Mouse (Mus musculus) olfactory bulb, adult 2 months (tissue): ENCODE results near the gene Otud3. TPM values are rescaled to one million over a fixed set of nuclear protein-coding genes. Genes with fewer than 3 reads are reported as not detected.
A peak's percentile ranks its signal among the peaks of the same experiment; 100 is the strongest.

Experiments
- H3K27ac ChIP-seq: fragments of 200-500 bp; 2 replicates; pipeline ENCODE4 v1.5.1; 2012; ENCODE audit warnings: low read depth, low read length; ENCODE audit not compliant: insufficient read depth
- H3K4me1 ChIP-seq: fragments of 200-500 bp; 2 replicates; pipeline ENCODE4 v1.6.1; 2012; ENCODE audit warnings: low read length; ENCODE audit not compliant: control insufficient read depth, insufficient read depth
- H3K4me3 ChIP-seq: fragments of 200-500 bp; 2 replicates; pipeline ENCODE4 v1.5.1; 2012; ENCODE audit warnings: mild to moderate bottlenecking, low read depth, low read length, moderate library complexity; ENCODE audit not compliant: insufficient read depth
- CTCF ChIP-seq: fragments of 200-500 bp; IDR thresholded peaks from 2 replicates; pipeline ENCODE4 v1.5.1; 2012; ENCODE audit warnings: low read depth, mild to moderate bottlenecking, low read length, moderate library complexity; ENCODE audit not compliant: insufficient read depth
- POLR2A ChIP-seq: fragments of 200-500 bp; IDR thresholded peaks from 2 replicates; pipeline ENCODE4 v1.6.1; 2012; ENCODE audit warnings: mild to moderate bottlenecking, low read depth, low read length, moderate library complexity; ENCODE audit not compliant: insufficient read depth
- WGBS: fragments of 180-500 bp; shearing (Covaris S2); methylation state at CpG from one replicate; pipeline ENCODE4 v1.1.7; 2018; 5-methylcytosine and 5-hydroxymethylcytosine counted together
- polyA plus RNA-seq: library from polyadenylated mRNA; stranded (reverse); fragments of >200 nt; gene quantifications from 2 replicates; pipeline ENCODE4 v1.2.4, GENCODE M21; 2012; ENCODE audit warnings: low replicate concordance; ENCODE audit not compliant: missing spikeins, insufficient read depth, insufficient read length

Otud3 gene
- polyA plus RNA-seq, 1 experiment, result not detected

- H3K4me3 ChIP-seq, result peak overlapping the region; percentile 28; the same call in 1 of the 2 replicates
- WGBS, result 2% methylated on average over 13 of the region's 13 CpGs
- TF ChIP-seq POLR2A (no peak), CTCF (peak; percentile 53; the same call in 1 of the 2 replicates)
- no peak overlapping the region for H3K27ac ChIP-seq
- peaks cover 11% of the 10 kb centered on the region for H3K4me1 ChIP-seq
Observed at GRCm38 (mm10) chr4:138859728-138860127, 54.0 kb downstream of the Otud3 start.

- peaks cover 11% of the 10 kb centered on the region for H3K4me1 ChIP-seq
- 19% methylated on average over 9 of the region's 9 CpGs for WGBS
- no peak overlapping the region for H3K27ac ChIP-seq
- TF ChIP-seq CTCF, result no peak
- no peak for TF ChIP-seq POLR2A
- peak overlapping the region; percentile 28; the same call in 1 of the 2 replicates for H3K4me3 ChIP-seq
Observed at GRCm38 (mm10) chr4:138859245-138859644, 54.5 kb downstream of the Otud3 start.

GRCm38 (mm10) chr4:138858446-138858845 lies 55.3 kb downstream of the Otud3 start:
- Histone ChIP-seq H3K27ac (no peak overlapping the region), H3K4me1 (peaks cover 11% of the 10 kb centered on the region), H3K4me3 (no peak overlapping the region)
- no peak for TF ChIP-seq CTCF
- TF ChIP-seq POLR2A, result no peak
- 77% methylated on average over 15 of the region's 15 CpGs for WGBS

GRCm38 (mm10) chr4:138857576-138857975 lies 56.2 kb downstream of the Otud3 start:
- WGBS, result 69% methylated on average over 10 of the region's 10 CpGs
- H3K4me3 ChIP-seq, result no peak overlapping the region
- TF ChIP-seq CTCF (no peak), POLR2A (no peak)
- H3K27ac ChIP-seq, result no peak overlapping the region
- H3K4me1 ChIP-seq, result peaks cover 11% of the 10 kb centered on the region

- peak; percentile 37; the same call in 1 of the 2 replicates for TF ChIP-seq CTCF
- no peak for TF ChIP-seq POLR2A
- H3K4me3 ChIP-seq, result no peak overlapping the region
- peaks cover 11% of the 10 kb centered on the region for H3K4me1 ChIP-seq
- 11% methylated on average over 7 of the region's 7 CpGs for WGBS
- H3K27ac ChIP-seq, result no peak overlapping the region
Observed at GRCm38 (mm10) chr4:138856491-138856890, 57.3 kb downstream of the Otud3 start.

- TF ChIP-seq POLR2A (no peak), CTCF (no peak)
- 63% methylated on average over 9 of the region's 9 CpGs for WGBS
- no peak overlapping the region for H3K27ac ChIP-seq
- H3K4me1 ChIP-seq, result peaks cover 9% of the 10 kb centered on the region
- no peak overlapping the region for H3K4me3 ChIP-seq
Observed at GRCm38 (mm10) chr4:138855092-138855632, 58.6 kb downstream of the Otud3 start.

GRCm38 (mm10) chr4:138852961-138853360 lies 60.8 kb downstream of the Otud3 start:
- Histone ChIP-seq H3K27ac (no peak overlapping the region), H3K4me1 (peaks cover 2% of the 10 kb centered on the region; the same call in 1 of the 2 replicates), H3K4me3 (no peak overlapping the region)
- no peak for TF ChIP-seq CTCF
- no peak for TF ChIP-seq POLR2A
- WGBS, result 70% methylated on average over 6 of the region's 6 CpGs

- Histone ChIP-seq H3K4me3 (no peak overlapping the region), H3K4me1 (peaks cover 2% of the 10 kb centered on the region; the same call in 1 of the 2 replicates), H3K27ac (no peak overlapping the region)
- TF ChIP-seq CTCF (peak; percentile 89), POLR2A (no peak)
- WGBS, result 2% methylated on average over 4 of the region's 4 CpGs
Observed at GRCm38 (mm10) chr4:138851463-138851862, 62.3 kb downstream of the Otud3 start.

Other genes with a start within 250 kb of the Otud3 start
- not detected in 2 replicates for gene Pla2g2c, start 189.2 kb downstream of the Otud3 start, polyA plus RNA-seq
- not detected in 2 replicates for gene Ubxn10, start 176.8 kb downstream of the Otud3 start, polyA plus RNA-seq
- gene Pla2g2f, start 156.3 kb downstream of the Otud3 start, polyA plus RNA-seq, result not detected in 2 replicates
- gene Pla2g2d, start 138.2 kb downstream of the Otud3 start, polyA plus RNA-seq, result not detected in 2 replicates
- not detected in 2 replicates for gene Pla2g5, start 50.5 kb downstream of the Otud3 start, polyA plus RNA-seq
- gene Gm13030, start 40.0 kb downstream of the Otud3 start, polyA plus RNA-seq, result not detected in 2 replicates
- gene Pla2g2e, start 36.0 kb downstream of the Otud3 start, polyA plus RNA-seq, result not detected in 2 replicates
- not detected in 2 replicates for gene Rnf186, start 53.2 kb upstream of the Otud3 start, polyA plus RNA-seq
- not detected in 2 replicates for gene Tmco4, start 58.9 kb upstream of the Otud3 start, polyA plus RNA-seq
- gene Htr6, start 161.6 kb upstream of the Otud3 start, polyA plus RNA-seq, result not detected in 2 replicates
- not detected in 2 replicates for gene Nbl1, start 179.0 kb upstream of the Otud3 start, polyA plus RNA-seq
- not detected in 2 replicates for gene Minos1, start 217.2 kb upstream of the Otud3 start, polyA plus RNA-seq